Mouse (Mus musculus): ENCODE data around the gene Vcp. TPM values are rescaled to one million over a fixed set of nuclear protein-coding genes. Genes with fewer than 3 reads are reported as not detected.

The Vcp gene
- polyA plus RNA-seq (2014; fragmentation: Illumina TruSeq; extraction: RNeasy Lipid Tissue Mini Kit (QIAGEN cat#74804); ENCODE audit: low read depth, low replicate concordance), result 276 TPM

DNA sequence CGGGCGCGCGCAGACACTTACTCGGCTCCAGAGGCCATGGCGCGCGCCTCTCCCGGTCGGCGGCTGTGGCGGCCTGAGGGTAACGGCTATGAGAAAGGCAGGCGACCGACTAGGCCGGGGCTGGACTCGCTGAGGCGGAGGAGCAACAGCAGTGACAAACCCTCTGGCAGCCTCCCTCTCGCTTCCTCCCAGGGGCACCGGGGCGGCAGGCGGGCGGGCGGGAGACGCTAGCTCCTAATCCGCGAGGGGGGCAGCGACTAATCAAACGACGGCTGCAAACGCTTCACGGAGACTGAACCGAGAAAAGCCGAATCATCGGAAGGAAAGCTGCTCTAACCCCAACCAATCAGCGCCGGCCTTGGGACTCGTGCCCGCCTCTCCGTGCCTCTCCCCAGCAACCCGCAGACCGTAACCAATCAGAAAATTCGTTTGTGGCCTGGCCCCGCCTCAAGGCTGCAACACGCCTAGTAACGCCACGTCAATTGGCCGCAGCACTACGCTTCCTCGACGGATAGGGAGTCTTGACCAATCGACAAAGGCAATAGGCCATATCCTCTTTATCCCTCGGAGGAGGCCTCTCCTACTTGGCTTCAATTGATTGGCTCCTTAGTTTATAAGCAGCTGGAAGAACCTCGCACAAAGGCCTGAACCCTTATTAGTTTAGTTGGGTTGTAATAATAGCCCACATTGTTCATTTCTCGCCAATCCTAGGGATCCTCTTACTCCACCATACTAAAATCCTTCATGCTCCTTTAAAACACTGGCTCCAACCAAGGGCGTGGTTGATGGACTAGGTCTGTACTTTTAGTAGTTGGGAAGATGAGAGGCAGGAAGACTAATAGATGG, at the start of gene Vcp:
TSS of gene Vcp (minus strand) at position 367 of the 846 bp plus-strand sequence.

DNA sequence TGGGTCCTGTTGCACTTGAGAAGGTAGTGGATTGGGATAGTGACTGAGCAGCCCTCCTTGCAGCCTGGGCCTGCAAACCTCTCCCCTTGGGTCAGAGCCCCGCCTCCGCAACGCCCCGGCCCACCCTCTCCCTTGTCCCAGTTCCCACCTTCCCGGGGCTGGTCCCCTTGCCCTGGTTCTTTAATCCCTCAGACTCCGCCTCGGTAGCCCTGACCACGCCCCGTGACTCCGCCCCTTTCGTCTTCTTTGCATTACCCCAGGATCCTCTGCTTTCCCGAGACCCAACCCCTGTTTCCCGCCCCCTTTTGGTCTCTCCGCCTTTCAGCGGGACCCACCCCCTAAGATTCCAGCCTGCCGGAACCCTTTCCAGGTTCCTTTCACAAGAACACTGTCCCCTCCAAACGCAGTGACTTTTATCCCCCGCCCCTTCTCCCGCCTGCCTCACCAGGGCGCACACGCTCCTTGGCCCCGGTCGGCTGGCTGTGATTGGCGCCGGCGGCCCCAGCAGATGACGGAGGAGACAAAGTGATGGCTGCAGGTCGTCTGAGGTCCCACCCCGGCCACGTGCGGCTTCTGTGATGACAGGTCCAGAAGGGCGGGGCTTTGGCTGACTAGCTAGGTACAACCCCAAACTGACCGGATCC, 45.5 kb upstream of the Vcp start, which contains the start of gene Fam214b:
TSS of gene Fam214b (minus strand) at position 562 of the 644 bp plus-strand sequence.

DNA sequence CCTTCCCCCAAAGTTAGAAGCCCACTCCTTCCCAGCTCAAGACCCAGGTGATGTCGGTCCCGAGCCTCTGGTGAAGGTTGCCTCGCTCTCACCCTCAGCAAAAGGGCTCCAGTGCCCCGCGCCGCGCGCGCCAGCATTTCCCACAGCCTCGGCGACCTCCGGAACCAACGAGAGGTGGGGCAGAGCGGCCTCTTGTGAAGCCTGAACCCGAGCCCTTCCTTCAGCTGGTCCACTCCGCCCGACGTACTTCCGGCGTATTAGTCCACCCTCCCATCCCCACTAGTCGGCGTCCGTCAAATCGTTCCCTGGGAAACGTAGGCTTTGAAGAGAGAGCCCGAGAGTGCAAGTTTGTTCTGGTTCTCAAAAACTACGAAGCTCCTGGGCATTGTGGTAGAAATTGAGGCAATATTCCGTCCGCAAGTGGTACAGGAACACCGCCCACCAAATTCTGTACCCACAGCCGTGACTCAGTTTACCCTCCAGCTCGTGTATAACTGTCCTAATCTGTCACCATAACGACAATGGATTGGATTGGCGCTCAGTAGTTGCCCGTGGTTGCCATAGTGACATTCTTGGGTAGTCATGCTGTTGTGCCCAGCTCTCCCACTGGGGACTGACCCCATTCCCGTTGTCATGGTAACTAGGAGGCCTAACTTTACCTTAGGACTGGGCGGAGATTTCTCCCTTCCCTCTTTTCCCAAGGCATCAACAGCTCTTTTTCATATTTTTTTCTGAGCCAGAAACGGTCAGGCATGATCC, 31.1 kb upstream of the Vcp start, which contains the start of gene Stoml2:
TSS of gene Stoml2 (minus strand) at position 474 of the 759 bp plus-strand sequence.

DNA sequence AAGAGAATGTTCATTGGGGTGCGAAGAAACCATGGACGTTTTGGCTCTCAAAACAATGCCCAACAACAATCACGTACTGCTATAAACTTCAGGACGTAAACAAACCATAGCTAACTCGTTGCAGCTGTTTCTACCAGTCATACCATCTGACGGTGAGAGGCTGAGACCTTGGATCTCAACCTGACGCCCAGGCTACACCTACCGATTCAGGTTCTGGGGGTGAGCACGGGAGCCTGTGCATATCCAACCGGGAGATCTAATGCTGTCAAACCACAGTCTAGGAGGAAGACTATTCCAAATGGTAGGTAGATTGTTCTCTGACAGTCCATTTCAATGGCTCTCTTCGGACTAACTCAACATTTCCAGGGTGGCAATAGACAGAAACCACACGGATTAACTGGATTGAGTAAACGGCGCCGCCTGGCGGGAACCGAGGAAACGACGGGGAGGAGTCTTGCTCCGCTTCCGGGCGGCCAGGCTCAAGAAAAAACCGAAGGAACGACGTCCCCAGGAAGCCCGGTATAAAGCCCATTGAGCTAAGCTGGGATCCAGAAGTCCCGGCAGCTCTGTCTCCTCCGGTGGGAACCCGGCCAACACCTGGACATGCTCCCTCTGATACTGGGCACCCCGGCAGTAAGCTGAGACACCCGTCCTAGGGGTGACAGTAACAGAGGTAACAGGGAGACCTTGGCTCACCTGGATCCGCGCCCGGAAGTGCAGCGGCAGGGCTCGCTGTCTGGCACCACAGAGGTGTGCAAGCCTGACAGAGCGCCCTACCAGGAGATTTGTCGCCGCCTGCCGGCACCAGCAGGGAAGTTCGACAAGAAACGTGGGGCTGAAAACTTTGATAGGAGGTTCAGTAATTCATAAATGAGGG, 25.0 kb upstream of the Vcp start, which contains the start of gene Pigo:
TSS of gene Pigo (minus strand) at position 736 of the 877 bp plus-strand sequence.

GRCm38 (mm10) chr4:43010161-43011038, 10.1 kb upstream of the Vcp start, which contains the start of gene Fancg:
TSS of gene Fancg (minus strand) at chr4:43010506.

DNA sequence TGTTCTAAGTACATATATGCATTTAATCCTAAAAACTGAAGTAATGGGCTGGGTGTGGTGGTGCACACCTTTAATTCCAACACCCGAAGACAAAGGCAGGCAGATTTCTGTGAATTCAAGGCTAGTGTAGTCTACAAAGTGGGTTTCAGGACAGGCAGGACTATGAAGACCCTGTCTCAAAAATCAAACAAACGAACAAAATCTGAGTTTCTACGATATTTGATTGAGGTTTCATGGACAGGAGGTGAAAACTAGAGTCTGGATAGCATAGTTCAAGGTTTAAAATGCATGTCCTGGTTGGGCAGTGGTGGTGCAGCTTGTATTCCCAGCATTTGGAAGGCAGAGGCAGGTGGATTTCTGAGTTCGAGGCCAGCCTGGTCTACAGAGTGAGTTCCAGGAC, 31.0 kb downstream of the Vcp start, which contains the start of gene 1700022I11Rik:
TSS of gene 1700022I11Rik (plus strand) at position 301 of the 400 bp plus-strand sequence.

GRCm38 (mm10) chr4:42949676-42950051, 50.6 kb downstream of the Vcp start, which contains the start of gene Dnajb5:
TSS of gene Dnajb5 (plus strand) at chr4:42949814.

Other genes with a start within 250 kb of the Vcp start
- gene Ccl19, start 243.9 kb downstream of the Vcp start, polyA plus RNA-seq (2014; fragmentation: Illumina TruSeq; extraction: RNeasy Lipid Tissue Mini Kit (QIAGEN cat#74804); ENCODE audit: low read depth, low replicate concordance), result 7.4 TPM
- gene Ccl21a, start 226.5 kb downstream of the Vcp start, polyA plus RNA-seq (2014; fragmentation: Illumina TruSeq; extraction: RNeasy Lipid Tissue Mini Kit (QIAGEN cat#74804); ENCODE audit: low read depth, low replicate concordance), result 115 TPM
- 0.31 TPM for gene Fam205a1, start 146.6 kb downstream of the Vcp start, polyA plus RNA-seq (2014; fragmentation: Illumina TruSeq; extraction: RNeasy Lipid Tissue Mini Kit (QIAGEN cat#74804); ENCODE audit: low read depth, low replicate concordance)
- gene Gm12394, start 143.7 kb downstream of the Vcp start, polyA plus RNA-seq (2014; fragmentation: Illumina TruSeq; extraction: RNeasy Lipid Tissue Mini Kit (QIAGEN cat#74804); ENCODE audit: low read depth, low replicate concordance), result not detected
- gene Fam205c, start 126.3 kb downstream of the Vcp start, polyA plus RNA-seq (2014; fragmentation: Illumina TruSeq; extraction: RNeasy Lipid Tissue Mini Kit (QIAGEN cat#74804); ENCODE audit: low read depth, low replicate concordance), result 7.8 TPM
- gene Phf24, start 83.8 kb downstream of the Vcp start, polyA plus RNA-seq (2014; fragmentation: Illumina TruSeq; extraction: RNeasy Lipid Tissue Mini Kit (QIAGEN cat#74804); ENCODE audit: low read depth, low replicate concordance), result 1.0 TPM
- 12.6 TPM for gene Dnajb5, start 50.7 kb downstream of the Vcp start, polyA plus RNA-seq (2014; fragmentation: Illumina TruSeq; extraction: RNeasy Lipid Tissue Mini Kit (QIAGEN cat#74804); ENCODE audit: low read depth, low replicate concordance)
- gene 1700022I11Rik, start 30.9 kb downstream of the Vcp start, polyA plus RNA-seq (2014; fragmentation: Illumina TruSeq; extraction: RNeasy Lipid Tissue Mini Kit (QIAGEN cat#74804); ENCODE audit: low read depth, low replicate concordance), result 0.30 TPM
- gene Fancg, start 10.0 kb upstream of the Vcp start, polyA plus RNA-seq (2014; fragmentation: Illumina TruSeq; extraction: RNeasy Lipid Tissue Mini Kit (QIAGEN cat#74804); ENCODE audit: low read depth, low replicate concordance), result 8.8 TPM
- 19.7 TPM for gene Pigo, start 25.3 kb upstream of the Vcp start, polyA plus RNA-seq (2014; fragmentation: Illumina TruSeq; extraction: RNeasy Lipid Tissue Mini Kit (QIAGEN cat#74804); ENCODE audit: low read depth, low replicate concordance)
- gene Stoml2, start 31.2 kb upstream of the Vcp start, polyA plus RNA-seq (2014; fragmentation: Illumina TruSeq; extraction: RNeasy Lipid Tissue Mini Kit (QIAGEN cat#74804); ENCODE audit: low read depth, low replicate concordance), result 70.3 TPM
- 32.3 TPM for gene Fam214b, start 45.7 kb upstream of the Vcp start, polyA plus RNA-seq (2014; fragmentation: Illumina TruSeq; extraction: RNeasy Lipid Tissue Mini Kit (QIAGEN cat#74804); ENCODE audit: low read depth, low replicate concordance)
- 22.2 TPM for gene Unc13b, start 58.4 kb upstream of the Vcp start, polyA plus RNA-seq (2014; fragmentation: Illumina TruSeq; extraction: RNeasy Lipid Tissue Mini Kit (QIAGEN cat#74804); ENCODE audit: low read depth, low replicate concordance)

Measured in adipose tissue, adult 10 weeks (tissue).